22 mouse cellular contexts compared by ENCODE assay signal in genomic region chr3:124712166-124712565, GRCm38 (mm10).
A peak's percentile ranks its signal among the peaks of the same experiment; 100 is the strongest.
DNase-seq lines count a peak whose midpoint lies in the region; ATAC-seq lines count a peak whose summit lies in the region.
"Had no signal": no experiment of that assay in that cellular context is flagged by ENCODE, and none has a peak within 500 bp of the region (broad histone marks: within the 10 kb centered on the region; RNA-seq: fewer than 3 reads in every experiment).

No protein-coding gene starts in this region.

- 76% methylated on average over 2 of the region's 2 CpGs for WGBS in forebrain, embryonic 15.5 days
- WGBS in forebrain, embryonic 10.5 days, result 98% methylated on average over 2 of the region's 2 CpGs

- 0 out of 2 replicates have a peak, but pooled peaks have one; percentile 51 for ATAC-seq in forebrain, embryonic 15.5 days (replicated peaks)
- ATAC-seq: activated CD4-positive, CD25-positive, alpha-beta regulatory T cell, adult 4 months; inflammation-experienced regulatory T-cells, adult 6 months; intestine, postnatal 0 days; Patski had no signal

- H3K27me3 ChIP-seq in forebrain, embryonic 15.5 days, result no peaks in the 10 kb centered on the region
- no peaks in the 10 kb centered on the region for H3K27me3 ChIP-seq in forebrain, embryonic 10.5 days (ENCODE audit: poor library complexity, severe bottlenecking)
- H3K27me3 ChIP-seq: CH12.LX; embryonic facial prominence, embryonic 13.5 days; heart, embryonic 12.5 days; hindbrain, embryonic 15.5 days; Patski had no signal

- H3K36me3 ChIP-seq in forebrain, embryonic 15.5 days, result no peaks in the 10 kb centered on the region
- H3K36me3 ChIP-seq in forebrain, embryonic 10.5 days (replicated peaks), result no peaks in the 10 kb centered on the region
- H3K36me3 ChIP-seq: embryonic facial prominence, embryonic 13.5 days; heart, embryonic 12.5 days; hindbrain, embryonic 10.5 days; hindbrain, embryonic 15.5 days had no signal

- no peak overlapping the region for H3K9ac ChIP-seq in forebrain, embryonic 15.5 days (replicated peaks)
- H3K9ac ChIP-seq: embryonic facial prominence, embryonic 13.5 days; heart, embryonic 12.5 days; hindbrain, embryonic 15.5 days had no signal

- no peak for DNase-seq in forebrain, embryonic 10.5 days (ENCODE audit: extremely low spot score, low spot score)
- DNase-seq in brain, adult 2 months (ENCODE audit: low read depth, low spot score), result peak; percentile 43
- DNase-seq in brain, embryonic 18.5 days (ENCODE audit: low read depth, low spot score), result peak; percentile 28
- DNase-seq in mesoderm, embryonic 11.5 days (ENCODE audit: low read depth, low spot score), result peak; percentile 18
- no peak for DNase-seq in layer of hippocampus, postnatal 14 days (ENCODE audit: low spot score in 2 of 2)
- no peak for DNase-seq in layer of hippocampus, postnatal 25 days (ENCODE audit: extremely low spot score in 1 of 2, low spot score in 1 of 2)
- DNase-seq: adrenal gland, postnatal 14 days; cerebellum, adult 11 months; cerebellum, adult 8-10 months; cerebellum, postnatal 25 days; gastrocnemius, adult 2 months; gastrocnemius, postnatal 25 days had no signal

- no peaks in the 10 kb centered on the region for H3K9me3 ChIP-seq in forebrain, embryonic 15.5 days
- no peaks in the 10 kb centered on the region for H3K9me3 ChIP-seq in forebrain, embryonic 10.5 days
- H3K9me3 ChIP-seq: embryonic facial prominence, embryonic 13.5 days; heart, embryonic 12.5 days; hindbrain, embryonic 10.5 days; hindbrain, embryonic 15.5 days had no signal

- no peak overlapping the region for H3K4me2 ChIP-seq in forebrain, embryonic 15.5 days (replicated peaks)
- H3K4me2 ChIP-seq: embryonic facial prominence, embryonic 13.5 days; heart, embryonic 12.5 days; hindbrain, embryonic 15.5 days had no signal

- no peaks in the 10 kb centered on the region for H3K4me1 ChIP-seq in forebrain, embryonic 15.5 days
- H3K4me1 ChIP-seq in forebrain, embryonic 10.5 days, result no peaks in the 10 kb centered on the region
- H3K4me1 ChIP-seq: embryonic facial prominence, embryonic 13.5 days; heart, embryonic 12.5 days; hindbrain, embryonic 10.5 days; hindbrain, embryonic 15.5 days had no signal

- H3K4me3 ChIP-seq in forebrain, embryonic 15.5 days, result no peak overlapping the region
- no peak overlapping the region for H3K4me3 ChIP-seq in forebrain, embryonic 10.5 days
- H3K4me3 ChIP-seq: embryonic facial prominence, embryonic 13.5 days; gastrocnemius, adult 2 months; heart, embryonic 12.5 days; hindbrain, embryonic 10.5 days; hindbrain, embryonic 15.5 days had no signal

- H3K27ac ChIP-seq in forebrain, embryonic 15.5 days (replicated peaks), result no peak overlapping the region
- H3K27ac ChIP-seq in forebrain, embryonic 10.5 days, result no peak overlapping the region
- H3K27ac ChIP-seq: embryonic facial prominence, embryonic 13.5 days; gastrocnemius, adult 2 months; hindbrain, embryonic 10.5 days; hindbrain, embryonic 15.5 days had no signal

Comparison
In these comparisons a context has a peak if more than half of its experiments do, and no peak if none do; other contexts are left out.
1. DNase-seq: peak in brain, adult 2 months (single experiment), brain, embryonic 18.5 days (single experiment) and mesoderm, embryonic 11.5 days (single experiment); none in forebrain, embryonic 10.5 days (single experiment), layer of hippocampus, postnatal 14 days (0 of 2) and layer of hippocampus, postnatal 25 days (0 of 2).